Mouse (Mus musculus): Measurements from ENCODE around the gene Misp.

Gene Misp

DNA sequence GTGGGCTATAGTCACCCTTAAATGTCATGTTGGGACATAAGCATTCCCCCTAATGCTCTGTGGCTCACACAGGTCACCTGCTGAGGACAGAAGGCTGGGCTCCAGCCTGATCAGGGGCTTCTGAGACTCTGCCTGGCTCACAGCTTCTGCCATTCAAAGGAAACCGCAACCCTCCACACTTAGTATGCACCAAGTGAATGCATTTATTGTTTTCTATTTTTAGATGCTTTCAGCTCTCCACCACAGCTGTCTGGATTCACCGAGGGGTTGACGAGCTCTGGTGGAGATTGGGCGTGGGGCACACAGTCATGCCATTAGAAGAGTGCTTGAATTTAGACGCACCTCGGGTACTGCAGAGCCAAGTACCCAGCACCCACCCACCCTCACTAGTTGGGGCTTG, 52.5 kb downstream of the Misp start:
- peak in 1 of 2 experiments; percentile 44 for DNase-seq (ENCODE audit: low spot score in 2 of 2)

- DNase-seq (ENCODE audit: low spot score in 2 of 2): no peak
These were observed 53.0 kb downstream of the Misp start for GRCm38 (mm10) chr10:79873715-79874289.

DNA sequence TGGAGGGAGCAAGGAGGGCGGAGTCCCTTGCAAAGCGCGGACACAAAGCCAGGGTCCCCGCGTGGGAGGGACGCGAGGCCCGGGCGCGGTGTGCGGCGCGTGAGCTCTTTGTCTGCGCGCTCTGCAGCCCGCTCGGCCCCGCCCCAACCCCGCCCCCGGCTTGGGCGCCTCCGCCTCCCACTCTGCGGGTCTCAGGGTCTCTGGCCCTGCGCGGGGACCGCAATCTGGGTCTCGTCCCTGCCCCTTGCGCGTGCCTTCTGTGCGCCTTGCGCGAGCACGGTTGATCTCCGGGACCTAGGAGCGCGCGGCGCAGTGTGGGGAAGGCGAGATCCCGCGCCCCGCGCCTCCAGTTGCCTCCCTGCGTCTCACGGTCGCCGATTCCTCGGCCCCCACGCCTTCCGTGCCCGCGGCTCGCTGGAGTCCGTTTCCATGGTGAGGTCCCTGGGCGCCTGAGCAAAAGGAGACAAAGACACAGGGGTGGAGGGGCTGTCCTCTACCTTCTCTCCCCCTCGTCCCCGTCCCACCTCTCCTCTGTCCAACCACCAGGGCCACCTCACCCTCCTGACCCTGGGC, 53.6 kb downstream of the Misp start, which contains the start of the genes Prtn3 and Plppr3:
Gene Prtn3 (plus strand): TSS at position 187 of the 573 bp plus-strand sequence.
Gene Plppr3 (minus strand): TSS at position 345 of the 573 bp plus-strand sequence.
- DNase-seq (ENCODE audit: low spot score in 2 of 2): peak; percentile 76

GRCm38 (mm10) chr10:79877174-79877573, 56.4 kb downstream of the Misp start:
- peak in 1 of 2 experiments; percentile 36 for DNase-seq (ENCODE audit: low spot score in 2 of 2)

GRCm38 (mm10) chr10:79877757-79878156, 57.0 kb downstream of the Misp start:
- no peak for DNase-seq (ENCODE audit: low spot score in 2 of 2)

- DNase-seq (ENCODE audit: low spot score in 2 of 2): no peak
These were observed 58.7 kb downstream of the Misp start for GRCm38 (mm10) chr10:79879527-79879926.

Data from right cerebral cortex, postnatal 10 days (tissue).